Mouse (Mus musculus): Measurements from ENCODE around the gene Smyd1. TPM values are rescaled to one million over a fixed set of nuclear protein-coding genes. Genes with fewer than 3 reads are reported as not detected.

The Smyd1 gene
- polyA plus RNA-seq, 1 experiment from 2014 or later = 0.56 TPM

DNA sequence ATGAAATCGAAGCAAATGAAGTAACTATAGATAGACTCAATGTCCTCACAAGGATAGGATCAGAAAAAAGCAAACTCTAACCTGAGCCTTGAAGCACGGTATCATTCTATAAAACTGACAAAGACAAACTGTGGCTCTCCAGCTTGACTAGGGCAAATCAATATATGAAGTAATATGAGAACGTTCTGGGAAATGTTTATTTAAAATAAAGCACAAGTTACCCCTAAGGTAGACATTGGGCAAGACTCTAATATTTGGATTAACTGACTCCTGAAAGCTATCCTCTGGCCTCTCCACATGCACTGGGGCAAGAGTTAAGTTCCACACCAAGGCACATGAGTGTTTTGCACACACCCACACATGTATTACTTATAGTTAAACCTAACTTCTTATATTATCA is 61.0 kb downstream of the Smyd1 start:
- WGBS = 45% methylated on average over 3 of the region's 3 CpGs

DNA sequence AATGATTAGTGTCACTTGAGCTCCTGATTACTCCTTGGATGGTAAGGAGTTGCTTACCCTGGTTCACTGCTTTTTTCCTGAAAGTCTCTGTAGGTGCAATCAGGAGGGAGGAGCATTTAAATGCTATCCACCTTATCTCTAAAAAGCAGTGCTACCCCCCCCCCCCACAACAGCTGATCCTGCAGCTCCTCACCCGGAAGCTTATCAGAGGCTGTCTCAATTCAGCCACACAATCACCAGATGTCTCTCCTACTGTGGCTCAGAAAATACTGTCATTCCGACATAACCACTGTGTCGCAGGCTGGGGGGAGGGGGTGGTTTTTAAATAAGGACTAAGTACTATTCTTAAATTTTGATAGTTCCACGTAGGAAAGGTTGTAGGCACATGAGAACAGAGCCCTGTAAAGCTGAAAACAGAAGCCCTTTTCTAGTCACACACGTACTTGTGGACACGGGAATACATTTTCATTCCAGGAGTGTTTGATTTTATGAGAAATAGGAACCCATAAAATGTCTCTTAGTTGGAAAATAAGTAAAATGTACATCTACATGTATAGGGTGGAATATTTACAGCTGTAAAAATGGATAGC is 61.9 kb downstream of the Smyd1 start:
- no peak overlapping the region for H3K9ac ChIP-seq (ENCODE audit: low read length)
- ATAC-seq (ENCODE audit: low FRiP score, low TSS enrichment) = no peak
- H3K9me3 ChIP-seq (ENCODE audit: control insufficient read depth, low read length) = no peaks in the 10 kb centered on the region
- H3K27ac ChIP-seq (replicated peaks) = no peak overlapping the region
- WGBS = 47% methylated on average over 6 of the region's 6 CpGs
- H3K36me3 ChIP-seq (ENCODE audit: control insufficient read depth, insufficient read depth, low read length) = no peaks in the 10 kb centered on the region
- H3K4me2 ChIP-seq (replicated peaks; ENCODE audit: low read depth) = no peak overlapping the region
- DNase-seq (ENCODE audit: low spot score) = no peak
- no peaks in the 10 kb centered on the region for H3K4me1 ChIP-seq (replicated peaks; ENCODE audit: control insufficient read depth, insufficient read depth)
- TF ChIP-seq CTCF (IDR thresholded peaks at IDR 0.05; ENCODE audit: low read depth) (no peak), EP300 (optimal IDR thresholded peaks at IDR 0.05) (no peak)
- H3K4me3 ChIP-seq (ENCODE audit: low read depth, low read length) = no peak overlapping the region
- H3K27me3 ChIP-seq (ENCODE audit: control insufficient read depth, insufficient read depth, low read length) = no peaks in the 10 kb centered on the region

More for the DNA sequence above, 61.0 kb downstream of the Smyd1 start:
- Histone ChIP-seq H3K4me1 (replicated peaks; ENCODE audit: control insufficient read depth, insufficient read depth) (no peaks in the 10 kb centered on the region), H3K9ac (ENCODE audit: low read length) (no peak overlapping the region), H3K27me3 (ENCODE audit: control insufficient read depth, insufficient read depth, low read length) (no peaks in the 10 kb centered on the region), H3K27ac (replicated peaks) (no peak overlapping the region), H3K36me3 (ENCODE audit: control insufficient read depth, insufficient read depth, low read length) (no peaks in the 10 kb centered on the region), H3K4me3 (ENCODE audit: low read depth, low read length) (no peak overlapping the region), H3K4me2 (replicated peaks; ENCODE audit: low read depth) (no peak overlapping the region), H3K9me3 (ENCODE audit: control insufficient read depth, low read length) (no peaks in the 10 kb centered on the region)
- no peak for DNase-seq (ENCODE audit: low spot score)
- ATAC-seq (ENCODE audit: low FRiP score, low TSS enrichment) = no peak
- TF ChIP-seq CTCF (IDR thresholded peaks at IDR 0.05; ENCODE audit: low read depth) (no peak), EP300 (optimal IDR thresholded peaks at IDR 0.05) (no peak)

DNA sequence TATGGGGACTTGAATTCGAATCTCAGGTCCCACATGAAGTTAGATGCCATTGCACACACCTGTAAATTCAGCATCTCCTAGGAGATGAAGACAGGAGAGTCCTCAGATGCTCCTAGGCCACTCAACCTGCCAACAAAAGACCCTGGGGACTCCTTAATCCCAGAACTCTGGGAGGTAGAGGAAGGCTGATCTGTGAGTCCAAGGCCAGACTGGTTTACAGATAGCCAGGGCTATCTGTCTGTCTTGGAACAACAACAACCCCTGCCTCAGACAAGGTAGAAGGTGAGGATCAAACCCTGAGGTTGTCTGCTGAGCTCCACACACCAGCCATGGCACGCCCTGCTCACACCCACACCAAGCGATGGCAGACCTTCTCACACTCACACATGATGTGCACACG is 62.9 kb downstream of the Smyd1 start:
- H3K4me2 ChIP-seq (replicated peaks; ENCODE audit: low read depth) = no peak overlapping the region
- H3K36me3 ChIP-seq (ENCODE audit: control insufficient read depth, insufficient read depth, low read length) = no peaks in the 10 kb centered on the region
- DNase-seq (ENCODE audit: low spot score) (no peak), ATAC-seq (ENCODE audit: low FRiP score, low TSS enrichment) (no peak)
- H3K27me3 ChIP-seq (ENCODE audit: control insufficient read depth, insufficient read depth, low read length) = no peaks in the 10 kb centered on the region
- H3K4me3 ChIP-seq (ENCODE audit: low read depth, low read length) = no peak overlapping the region
- H3K9ac ChIP-seq (ENCODE audit: low read length) = no peak overlapping the region
- no peaks in the 10 kb centered on the region for H3K4me1 ChIP-seq (replicated peaks; ENCODE audit: control insufficient read depth, insufficient read depth)
- no peak overlapping the region for H3K27ac ChIP-seq (replicated peaks)
- H3K9me3 ChIP-seq (ENCODE audit: control insufficient read depth, low read length) = no peaks in the 10 kb centered on the region
- WGBS = 88% methylated on average over 4 of the region's 4 CpGs
- TF ChIP-seq EP300 (optimal IDR thresholded peaks at IDR 0.05) = no peak
- TF ChIP-seq CTCF (IDR thresholded peaks at IDR 0.05; ENCODE audit: low read depth) = no peak

DNA sequence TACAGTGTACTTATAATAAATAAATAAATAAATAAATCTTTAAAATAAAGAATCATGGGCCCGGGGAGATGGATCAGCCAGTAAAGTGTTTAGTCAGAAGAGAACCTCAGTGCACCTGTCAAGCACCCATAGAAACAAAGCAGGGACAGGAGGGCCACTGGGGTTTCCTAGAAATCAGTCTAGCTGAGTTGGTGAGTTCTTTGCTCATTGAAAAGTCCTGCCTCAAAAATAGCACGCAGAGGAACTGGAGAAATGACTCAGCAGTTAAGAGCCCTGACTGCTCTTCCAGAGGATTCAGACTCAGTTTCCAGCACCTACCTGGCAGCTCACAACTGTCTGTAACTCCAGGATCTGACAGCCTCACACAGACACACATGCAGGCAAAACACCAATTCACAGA is 63.5 kb downstream of the Smyd1 start:
- Histone ChIP-seq H3K4me2 (replicated peaks; ENCODE audit: low read depth) (no peak overlapping the region), H3K9ac (ENCODE audit: low read length) (no peak overlapping the region), H3K36me3 (ENCODE audit: control insufficient read depth, insufficient read depth, low read length) (no peaks in the 10 kb centered on the region), H3K27me3 (ENCODE audit: control insufficient read depth, insufficient read depth, low read length) (no peaks in the 10 kb centered on the region), H3K4me3 (ENCODE audit: low read depth, low read length) (no peak overlapping the region), H3K27ac (replicated peaks) (no peak overlapping the region), H3K9me3 (ENCODE audit: control insufficient read depth, low read length) (no peaks in the 10 kb centered on the region), H3K4me1 (replicated peaks; ENCODE audit: control insufficient read depth, insufficient read depth) (no peaks in the 10 kb centered on the region)
- TF ChIP-seq CTCF (IDR thresholded peaks at IDR 0.05; ENCODE audit: low read depth) (no peak), EP300 (optimal IDR thresholded peaks at IDR 0.05) (no peak)
- no peak for DNase-seq (ENCODE audit: low spot score)
- WGBS = 78% methylated on average over 2 of the region's 2 CpGs
- no peak for ATAC-seq (ENCODE audit: low FRiP score, low TSS enrichment)

DNA sequence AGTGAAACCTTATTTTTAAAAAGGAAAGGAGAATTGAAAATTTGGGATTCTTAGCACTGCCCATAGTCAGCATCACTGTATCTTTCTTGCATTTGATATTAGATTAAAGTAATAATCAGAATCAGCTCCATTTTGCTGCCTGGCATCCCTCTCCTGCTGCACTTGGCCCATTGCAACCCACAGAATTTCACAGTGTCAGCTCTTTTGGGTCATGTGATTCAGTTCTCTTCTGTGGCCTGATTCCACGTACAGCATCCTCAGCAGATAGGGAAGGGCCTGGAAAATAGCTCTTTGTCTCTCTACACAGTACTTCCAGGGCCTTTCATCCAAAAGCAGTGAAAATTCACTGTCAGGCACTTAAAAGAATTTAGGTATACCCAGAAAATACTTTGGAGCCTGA is 64.7 kb downstream of the Smyd1 start:
- H3K4me1 ChIP-seq (replicated peaks; ENCODE audit: control insufficient read depth, insufficient read depth) = no peaks in the 10 kb centered on the region
- DNase-seq (ENCODE audit: low spot score) (no peak), ATAC-seq (ENCODE audit: low FRiP score, low TSS enrichment) (no peak)
- no peaks in the 10 kb centered on the region for H3K27me3 ChIP-seq (ENCODE audit: control insufficient read depth, insufficient read depth, low read length)
- 55% methylated on average over 1 of the region's 1 CpGs for WGBS
- no peak overlapping the region for H3K9ac ChIP-seq (ENCODE audit: low read length)
- no peak overlapping the region for H3K4me3 ChIP-seq (ENCODE audit: low read depth, low read length)
- TF ChIP-seq EP300 (optimal IDR thresholded peaks at IDR 0.05) = no peak
- TF ChIP-seq CTCF (IDR thresholded peaks at IDR 0.05; ENCODE audit: low read depth) = no peak
- H3K27ac ChIP-seq (replicated peaks) = no peak overlapping the region
- no peaks in the 10 kb centered on the region for H3K36me3 ChIP-seq (ENCODE audit: control insufficient read depth, insufficient read depth, low read length)
- no peak overlapping the region for H3K4me2 ChIP-seq (replicated peaks; ENCODE audit: low read depth)
- H3K9me3 ChIP-seq (ENCODE audit: control insufficient read depth, low read length) = no peaks in the 10 kb centered on the region

DNA sequence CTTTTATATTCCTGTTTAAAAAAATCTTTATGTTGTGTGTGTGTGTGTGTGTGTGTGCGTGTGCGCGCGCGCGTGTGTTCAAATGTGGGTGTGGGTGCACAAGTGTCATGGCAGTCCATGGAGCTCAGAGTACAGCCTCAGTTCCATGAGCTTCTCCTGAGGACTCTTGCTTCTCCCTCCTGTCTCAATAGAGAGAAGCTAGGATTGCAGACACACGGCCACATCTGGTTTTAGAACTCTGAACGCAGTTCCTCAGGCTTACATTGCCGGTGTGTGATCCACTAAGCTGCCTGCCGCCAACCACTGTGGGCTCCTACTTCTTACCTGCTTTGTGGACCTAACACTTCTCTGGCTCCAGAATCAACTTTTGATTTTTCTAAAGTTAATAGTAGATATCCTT is 65.9 kb downstream of the Smyd1 start:
- ATAC-seq (ENCODE audit: low FRiP score, low TSS enrichment) (no peak), DNase-seq (ENCODE audit: low spot score) (no peak)
- TF ChIP-seq EP300 (optimal IDR thresholded peaks at IDR 0.05) = no peak
- no peak for TF ChIP-seq CTCF (IDR thresholded peaks at IDR 0.05; ENCODE audit: low read depth)
- no peaks in the 10 kb centered on the region for H3K27me3 ChIP-seq (ENCODE audit: control insufficient read depth, insufficient read depth, low read length)
- H3K27ac ChIP-seq (replicated peaks) = no peak overlapping the region
- H3K9ac ChIP-seq (ENCODE audit: low read length) = no peak overlapping the region
- no peaks in the 10 kb centered on the region for H3K9me3 ChIP-seq (ENCODE audit: control insufficient read depth, low read length)
- H3K4me2 ChIP-seq (replicated peaks; ENCODE audit: low read depth) = no peak overlapping the region
- H3K4me3 ChIP-seq (ENCODE audit: low read depth, low read length) = no peak overlapping the region
- no peaks in the 10 kb centered on the region for H3K36me3 ChIP-seq (ENCODE audit: control insufficient read depth, insufficient read depth, low read length)
- 90% methylated on average over 10 of the region's 10 CpGs for WGBS
- no peaks in the 10 kb centered on the region for H3K4me1 ChIP-seq (replicated peaks; ENCODE audit: control insufficient read depth, insufficient read depth)
